Mouse (Mus musculus) heart, embryonic 14.5 days (tissue): ENCODE measurements at regions not wholly inside any gene's neighbourhood (a gene's known extent, or its start where the extent isn't known, plus 50 kb on each side); places are given as distances from the start of the nearest gene placed in this dataset.
"Not testable (repeated sequence)": the region's sequence is repeated elsewhere in the genome, so short reads cannot be mapped to it uniquely, and the experiment has no call there.

Source experiments
- ATAC-seq: fragments of 200-750 bp; cut with Nextera tagmentation; 2 replicates; pipeline ENCODE4 v1.8.0; 2017; ENCODE audit warnings: low read depth, moderate TSS enrichment; ENCODE audit not compliant: insufficient number of reproducible peaks, insufficient read depth, low FRiP score
- H3K27ac ChIP-seq, 2 experiments: fragments of 200-500 bp in 1 of 2; fragments of 300-500 bp in 1 of 2; sonication (generic) in 1 of 2; replicated peaks in 1 of 2; 2 replicates each; pipeline ENCODE4 v1.5.1; 2012 to 2014; ENCODE audit warnings: low read depth in 2 of 2, low read length in 2 of 2, control low read depth in 1 of 2, mild to moderate bottlenecking in 1 of 2, mixed read lengths in 1 of 2; ENCODE audit not compliant: control insufficient read depth in 1 of 2, insufficient read depth in 1 of 2
- H3K27me3 ChIP-seq: fragments of 300-500 bp; sonication (generic); 2 replicates; pipeline ENCODE4 v1.6.1; 2014; ENCODE audit warnings: mild to moderate bottlenecking, low read length, control low read depth; ENCODE audit not compliant: control insufficient read depth, insufficient read depth
- H3K36me3 ChIP-seq: fragments of 300-500 bp; sonication (generic); 2 replicates; pipeline ENCODE4 v1.6.1; 2014; ENCODE audit warnings: mild to moderate bottlenecking, control low read depth, low read length, mixed read lengths; ENCODE audit not compliant: control insufficient read depth, insufficient read depth
- H3K4me1 ChIP-seq, 2 experiments: fragments of 200-500 bp in 1 of 2; fragments of 300-500 bp in 1 of 2; sonication (generic) in 1 of 2; 2 replicates each; pipeline ENCODE4 v1.6.1; 2012 to 2014; ENCODE audit warnings: low read length in 2 of 2, control low read depth in 1 of 2, mixed read lengths in 1 of 2; ENCODE audit not compliant: control insufficient read depth in 2 of 2, insufficient read depth in 2 of 2
- H3K4me2 ChIP-seq: fragments of 300-500 bp; sonication (generic); 2 replicates; pipeline ENCODE4 v1.6.1; 2014; ENCODE audit warnings: mild to moderate bottlenecking, low read length
- H3K4me3 ChIP-seq, 2 experiments: fragments of 200-500 bp in 1 of 2; fragments of 300-500 bp in 1 of 2; sonication (generic) in 1 of 2; 2 replicates each; pipeline ENCODE4 v1.5.1; 2012 to 2014; ENCODE audit warnings: low read length in 2 of 2, mild to moderate bottlenecking in 2 of 2, control low read depth in 1 of 2, low read depth in 1 of 2, moderate library complexity in 1 of 2; ENCODE audit not compliant: control insufficient read depth in 1 of 2, insufficient read depth in 1 of 2
- H3K9ac ChIP-seq: fragments of 300-500 bp; sonication (generic); 2 replicates; pipeline ENCODE4 v1.6.1; 2014; ENCODE audit warnings: mild to moderate bottlenecking, low read length
- H3K9me3 ChIP-seq: fragments of 300-500 bp; sonication (generic); 2 replicates; pipeline ENCODE4 v1.6.1; 2016; ENCODE audit warnings: low read length, control low read depth; ENCODE audit not compliant: control insufficient read depth
- WGBS: fragments of 180-500 bp; shearing (Covaris S2); extraction: QIAGEN DNeasy Blood & Tissue Kit; methylation state at CpG from one replicate; pipeline ENCODE4 v1.1.7; 2014; 5-methylcytosine and 5-hydroxymethylcytosine counted together

GRCm38 (mm10) chr4:5518522-5518921 lies 725.4 kb upstream of the Impad1 start:
- no peaks in the 10 kb centered on the region for H3K36me3 ChIP-seq
- H3K9me3 ChIP-seq: no peaks in the 10 kb centered on the region
- no peak overlapping the region for H3K4me2 ChIP-seq
- no peak overlapping the region for H3K9ac ChIP-seq
- H3K27me3 ChIP-seq: no peaks in the 10 kb centered on the region
- H3K27ac ChIP-seq: no peak overlapping the region
- H3K4me1 ChIP-seq: no peaks in the 10 kb centered on the region; a peak in 1 of 4 replicates
- WGBS: 72% methylated on average over 2 of the region's 2 CpGs
- H3K4me3 ChIP-seq: no peak overlapping the region
- no peak for ATAC-seq

- H3K4me3 ChIP-seq, H3K27ac ChIP-seq, H3K9me3 ChIP-seq, H3K4me2 ChIP-seq, H3K4me1 ChIP-seq, H3K36me3 ChIP-seq, H3K9ac ChIP-seq, H3K27me3 ChIP-seq, ATAC-seq: not testable (repeated sequence)
- 87% methylated on average over 6 of the region's 6 CpGs for WGBS
Observed at GRCm38 (mm10) chr4:5515426-5515825, 722.3 kb upstream of the Impad1 start.

- H3K9me3 ChIP-seq: no peaks in the 10 kb centered on the region
- no peaks in the 10 kb centered on the region for H3K36me3 ChIP-seq
- no peak overlapping the region for H3K27ac ChIP-seq
- H3K9ac ChIP-seq: no peak overlapping the region
- ATAC-seq: no peak
- no peaks in the 10 kb centered on the region for H3K27me3 ChIP-seq
- H3K4me1 ChIP-seq: no peaks in the 10 kb centered on the region
- H3K4me2 ChIP-seq: no peak overlapping the region
- no peak overlapping the region for H3K4me3 ChIP-seq
Observed at GRCm38 (mm10) chr4:5511743-5512142, 718.6 kb upstream of the Impad1 start.

GRCm38 (mm10) chr4:5509398-5509797 lies 716.2 kb upstream of the Impad1 start:
- no peak overlapping the region for H3K27ac ChIP-seq
- ATAC-seq: no peak
- H3K4me3 ChIP-seq: no peak overlapping the region
- H3K27me3 ChIP-seq: no peaks in the 10 kb centered on the region
- WGBS: 61% methylated on average over 5 of the region's 5 CpGs
- no peaks in the 10 kb centered on the region for H3K36me3 ChIP-seq
- H3K9me3 ChIP-seq: no peaks in the 10 kb centered on the region
- H3K4me2 ChIP-seq: no peak overlapping the region
- no peaks in the 10 kb centered on the region for H3K4me1 ChIP-seq
- no peak overlapping the region for H3K9ac ChIP-seq

GRCm38 (mm10) chr4:5495012-5495411 lies 701.9 kb upstream of the Impad1 start:
- no peak overlapping the region for H3K27ac ChIP-seq
- H3K4me3 ChIP-seq: no peak overlapping the region
- H3K9me3 ChIP-seq: no peaks in the 10 kb centered on the region
- WGBS: 56% methylated on average over 1 of the region's 1 CpGs
- H3K9ac ChIP-seq: no peak overlapping the region
- ATAC-seq: no peak
- H3K27me3 ChIP-seq: no peaks in the 10 kb centered on the region
- no peaks in the 10 kb centered on the region for H3K4me1 ChIP-seq
- H3K4me2 ChIP-seq: no peak overlapping the region
- H3K36me3 ChIP-seq: no peaks in the 10 kb centered on the region

GRCm38 (mm10) chr4:5494072-5495000 lies 701.2 kb upstream of the Impad1 start:
- H3K4me2 ChIP-seq: no peak overlapping the region
- ATAC-seq: no peak
- whole genome bisulfite sequencing: 62% methylated on average over 1 of the region's 1 CpGs
- H3K9me3 ChIP-seq: no peaks in the 10 kb centered on the region
- H3K9ac ChIP-seq: no peak overlapping the region
- no peak overlapping the region for H3K4me3 ChIP-seq
- no peaks in the 10 kb centered on the region for H3K4me1 ChIP-seq
- H3K36me3 ChIP-seq: no peaks in the 10 kb centered on the region
- no peaks in the 10 kb centered on the region for H3K27me3 ChIP-seq
- no peak overlapping the region for H3K27ac ChIP-seq

GRCm38 (mm10) chr4:5486786-5487185 lies 693.6 kb upstream of the Impad1 start:
- ATAC-seq: no peak

More at GRCm38 (mm10) chr4:5486786-5487185, 693.6 kb upstream of the Impad1 start:
- no peaks in the 10 kb centered on the region for H3K9me3 ChIP-seq
- H3K4me2 ChIP-seq: no peak overlapping the region
- no peaks in the 10 kb centered on the region for H3K27me3 ChIP-seq
- no peaks in the 10 kb centered on the region for H3K36me3 ChIP-seq
- H3K4me3 ChIP-seq: no peak overlapping the region
- H3K27ac ChIP-seq: no peak overlapping the region
- no peak overlapping the region for H3K9ac ChIP-seq
- 76% methylated on average over 2 of the region's 2 CpGs for WGBS
- H3K4me1 ChIP-seq: no peaks in the 10 kb centered on the region
